Mouse (Mus musculus) embryonic facial prominence, embryonic 15.5 days (tissue): ENCODE measurements around the gene Nhsl1. TPM values are rescaled to one million over a fixed set of nuclear protein-coding genes. Genes with fewer than 3 reads are reported as not detected.

ENCODE experiments used
- polyA plus RNA-seq: library from polyadenylated mRNA; unstranded; fragments of >200 nt; fragmentation: Nextera tagmentation; extraction: Ambion mirVana; gene quantifications from 2 replicates; pipeline ENCODE4 v1.2.1, GENCODE M21; 2015

The Nhsl1 gene
- polyA plus RNA-seq, 1 experiment from 2014 or later = 11.0 TPM

Other genes starting within 250 kb of the Nhsl1 start
- 1.0 and 1.2 TPM in 2 replicates for gene Ect2l, start 108.1 kb upstream of the Nhsl1 start, polyA plus RNA-seq
- gene Ccdc28a, start 84.0 kb upstream of the Nhsl1 start, polyA plus RNA-seq = 14.9 and 19.1 TPM in 2 replicates
- gene Hebp2, start 227.1 kb downstream of the Nhsl1 start, polyA plus RNA-seq = 40.0 and 44.4 TPM in 2 replicates